ENCODE assay signal across 9 mouse cellular contexts in the genomic region with DNA sequence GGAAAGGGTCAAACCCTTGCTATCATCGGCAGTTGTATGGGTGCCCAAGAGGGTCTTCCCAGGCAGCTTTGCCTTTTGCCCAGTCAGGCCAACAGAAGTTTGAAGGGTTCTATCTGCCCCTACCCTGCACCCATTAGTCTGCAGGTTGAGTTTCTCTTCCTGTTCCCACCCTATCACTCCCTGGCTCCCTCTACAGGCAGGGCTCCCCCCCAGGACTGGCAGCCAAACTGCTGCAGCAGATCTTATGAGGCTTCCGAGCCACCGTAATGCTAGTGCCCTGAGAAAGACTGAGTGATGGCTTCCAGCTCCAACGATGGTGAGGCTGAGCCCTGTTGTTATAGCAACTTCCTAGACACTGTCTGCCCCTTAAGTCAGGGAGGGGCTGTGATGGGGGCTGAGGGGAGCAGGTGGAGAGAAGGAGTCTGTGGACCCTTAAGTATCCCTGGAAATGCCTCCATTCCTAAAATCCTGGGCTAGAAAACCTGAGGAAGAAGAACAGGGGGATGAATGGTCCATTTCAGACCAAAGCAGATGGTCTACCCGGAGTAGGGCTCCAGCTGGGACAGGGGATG. TPM values are rescaled to one million over a fixed set of nuclear protein-coding genes. Genes with fewer than 3 reads are reported as not detected.
DNase-seq lines count a peak whose midpoint lies in the region; TF ChIP-seq lines count a peak whose summit lies in the region.
"Had no signal": no experiment of that assay in that cellular context is flagged by ENCODE, and none has a peak within 500 bp of the region (broad histone marks: within the 10 kb centered on the region; RNA-seq: fewer than 3 reads in every experiment).

No protein-coding gene starts in this region.

- no peak for TF ChIP-seq CTCF in cerebellum, adult 2 months (IDR thresholded peaks at IDR 0.05; ENCODE audit: borderline replicate concordance, insufficient read depth, low read depth, low read length)
- peak; percentile 28 for TF ChIP-seq CTCF in kidney, adult 2 months (conservative IDR thresholded peaks at IDR 0.05; ENCODE audit: insufficient read depth, insufficient read length, low read depth, low read length)
- no peak for TF ChIP-seq CTCF in thymus, adult 2 months (IDR thresholded peaks at IDR 0.05; ENCODE audit: borderline replicate concordance, control insufficient read depth, extremely low read depth, insufficient read depth, low read length, poor library complexity)

- no peak for TF ChIP-seq POLR2A in cerebellum, adult 2 months (IDR thresholded peaks at IDR 0.05; ENCODE audit: borderline replicate concordance, insufficient read depth, low read length)
- TF ChIP-seq POLR2A in kidney, adult 2 months (IDR thresholded peaks at IDR 0.05; ENCODE audit: low read depth, low read length): no peak
- no peak for TF ChIP-seq POLR2A in thymus, adult 2 months (IDR thresholded peaks at IDR 0.05; ENCODE audit: control insufficient read depth, extremely low read depth, insufficient read depth, low read length, poor library complexity)

- no peak overlapping the region for H3K4me3 ChIP-seq in cerebellum, adult 2 months (replicated peaks; ENCODE audit: insufficient read depth, low read depth, low read length)
- no peak overlapping the region for H3K4me3 ChIP-seq in kidney, adult 2 months (ENCODE audit: insufficient read depth, low read depth, low read length)
- H3K4me3 ChIP-seq in thymus, adult 2 months (ENCODE audit: control insufficient read depth, insufficient read depth, low read length): no peak overlapping the region

- H3K27me3 ChIP-seq in cerebellum, adult 2 months (ENCODE audit: control insufficient read depth, insufficient read depth, low read length): no peaks in the 10 kb centered on the region
- no peaks in the 10 kb centered on the region for H3K27me3 ChIP-seq in kidney, adult 2 months (replicated peaks; ENCODE audit: control insufficient read depth, insufficient read depth, low read length)
- no peaks in the 10 kb centered on the region for H3K27me3 ChIP-seq in thymus, adult 2 months (ENCODE audit: control insufficient read depth, insufficient read depth, low read length)

- H3K36me3 ChIP-seq in kidney, adult 2 months (ENCODE audit: control insufficient read depth, insufficient read depth, low read length): no peaks in the 10 kb centered on the region
- no peaks in the 10 kb centered on the region for H3K36me3 ChIP-seq in thymus, adult 2 months (ENCODE audit: control insufficient read depth, insufficient read depth, low read length)

- WGBS in cerebellum, adult 2 months: 50% methylated on average over 5 of the region's 5 CpGs
- WGBS in kidney, adult 2 months: 79% methylated on average over 5 of the region's 5 CpGs
- WGBS in thymus, adult 2 months: 94% methylated on average over 5 of the region's 5 CpGs

- H3K4me1 ChIP-seq in cerebellum, adult 2 months (ENCODE audit: control insufficient read depth, insufficient read depth, low read length): peaks cover 51% of the 10 kb centered on the region
- peaks cover 24% of the 10 kb centered on the region for H3K4me1 ChIP-seq in kidney, adult 2 months (ENCODE audit: control insufficient read depth, insufficient read depth, low read length)
- peaks cover 28% of the 10 kb centered on the region for H3K4me1 ChIP-seq in thymus, adult 2 months (replicated peaks; ENCODE audit: control insufficient read depth, insufficient read depth, low read length)

- H3K27ac ChIP-seq in cerebellum, adult 2 months (ENCODE audit: insufficient read depth, low read length): peak overlapping the region; percentile 28; the same call in 1 of the 2 replicates
- H3K27ac ChIP-seq in kidney, adult 2 months (ENCODE audit: insufficient read depth, low read depth, low read length): no peak overlapping the region
- H3K27ac ChIP-seq in thymus, adult 2 months (ENCODE audit: control insufficient read depth, insufficient read depth, low read length): no peak overlapping the region
- H3K27ac ChIP-seq: macrophage had no signal

- no peak for DNase-seq in cerebellum, adult 2 months
- DNase-seq in cerebellum, adult 9-10 months: no peak
- no peak for DNase-seq in kidney, adult 2 months
- DNase-seq in kidney, adult 18-20 months: no peak
- peak; percentile 20 for DNase-seq in thymus, adult 2 months
- no peak for DNase-seq in thymus, postnatal 36 days
- DNase-seq in spleen, postnatal 14 days (ENCODE audit: low spot score in 2 of 2): no peak
- DNase-seq in ovary, postnatal 36 days (ENCODE audit: low spot score): no peak

RNA-seq across cellular contexts. Expression of a gene that starts 4.1 kb away (rescaled TPM):
- polyA plus RNA-seq in cerebellum, adult 2 months (2012; rRNA removed): 235 and 256 TPM in 2 replicates
- 88.3 and 95.6 TPM in 2 replicates for polyA plus RNA-seq in kidney, adult 2 months (2012; rRNA removed)
- 57.8 and 59.0 TPM in 2 replicates for polyA plus RNA-seq in thymus, adult 2 months (2012; rRNA removed)

RNA-seq across cellular contexts. Expression of a gene that starts 20.6 kb away (rescaled TPM):
- 50.5 and 55.1 TPM in 2 replicates for polyA plus RNA-seq in cerebellum, adult 2 months (2012; rRNA removed)
- 37.2 and 44.5 TPM in 2 replicates for polyA plus RNA-seq in kidney, adult 2 months (2012; rRNA removed)
- polyA plus RNA-seq in thymus, adult 2 months (2012; rRNA removed): 153 and 190 TPM in 2 replicates

RNA-seq across cellular contexts. Expression of a gene that starts 21.6 kb away (rescaled TPM):
- polyA plus RNA-seq in cerebellum, adult 2 months (2012; rRNA removed): 2.0 and 2.5 TPM in 2 replicates
- polyA plus RNA-seq in kidney, adult 2 months (2012; rRNA removed): 2.0 and 3.6 TPM in 2 replicates
- polyA plus RNA-seq in thymus, adult 2 months (2012; rRNA removed): 170 and 243 TPM in 2 replicates

RNA-seq across cellular contexts. Expression of a gene that starts 21.9 kb away (rescaled TPM):
- polyA plus RNA-seq in cerebellum, adult 2 months (2012; rRNA removed): 0.56 and 0.74 TPM in 2 replicates
- 2.7 and 3.2 TPM in 2 replicates for polyA plus RNA-seq in kidney, adult 2 months (2012; rRNA removed)
- 0.75 and 1.1 TPM in 2 replicates for polyA plus RNA-seq in thymus, adult 2 months (2012; rRNA removed)

RNA-seq across cellular contexts. Expression of a gene that starts 24.4 kb away (rescaled TPM):
- 0.11 and 0.14 TPM in 2 replicates for polyA plus RNA-seq in cerebellum, adult 2 months (2012; rRNA removed)
- polyA plus RNA-seq in kidney, adult 2 months (2012; rRNA removed): 5.1 and 7.0 TPM in 2 replicates
- polyA plus RNA-seq in thymus, adult 2 months (2012; rRNA removed): 1.1 and 1.2 TPM in 2 replicates
- polyA plus RNA-seq: macrophage had no signal

Comparison
In these comparisons a context has a peak if more than half of its experiments do, and no peak if none do; other contexts are left out.
1. RNA of a gene that starts 21.6 kb away (polyA plus RNA-seq): 170 to 243 TPM in thymus, adult 2 months; 2.0 to 3.6 TPM in kidney, adult 2 months and 2.0 to 2.5 TPM in cerebellum, adult 2 months; every median in the first group is over 10 times any median in the second.